Mouse (Mus musculus) ES-Bruce4 (cell line): ENCODE data around the gene Abl2.

Source experiments
- CTCF ChIP-seq: IDR thresholded peaks from one replicate; pipeline ENCODE4 v1.8.1; 2011; ENCODE audit warnings: low read depth, low read length
- POLR2A ChIP-seq: IDR thresholded peaks from one replicate; pipeline ENCODE4 v1.8.1; 2011; ENCODE audit warnings: low read length; ENCODE audit not compliant: insufficient read depth

DNA sequence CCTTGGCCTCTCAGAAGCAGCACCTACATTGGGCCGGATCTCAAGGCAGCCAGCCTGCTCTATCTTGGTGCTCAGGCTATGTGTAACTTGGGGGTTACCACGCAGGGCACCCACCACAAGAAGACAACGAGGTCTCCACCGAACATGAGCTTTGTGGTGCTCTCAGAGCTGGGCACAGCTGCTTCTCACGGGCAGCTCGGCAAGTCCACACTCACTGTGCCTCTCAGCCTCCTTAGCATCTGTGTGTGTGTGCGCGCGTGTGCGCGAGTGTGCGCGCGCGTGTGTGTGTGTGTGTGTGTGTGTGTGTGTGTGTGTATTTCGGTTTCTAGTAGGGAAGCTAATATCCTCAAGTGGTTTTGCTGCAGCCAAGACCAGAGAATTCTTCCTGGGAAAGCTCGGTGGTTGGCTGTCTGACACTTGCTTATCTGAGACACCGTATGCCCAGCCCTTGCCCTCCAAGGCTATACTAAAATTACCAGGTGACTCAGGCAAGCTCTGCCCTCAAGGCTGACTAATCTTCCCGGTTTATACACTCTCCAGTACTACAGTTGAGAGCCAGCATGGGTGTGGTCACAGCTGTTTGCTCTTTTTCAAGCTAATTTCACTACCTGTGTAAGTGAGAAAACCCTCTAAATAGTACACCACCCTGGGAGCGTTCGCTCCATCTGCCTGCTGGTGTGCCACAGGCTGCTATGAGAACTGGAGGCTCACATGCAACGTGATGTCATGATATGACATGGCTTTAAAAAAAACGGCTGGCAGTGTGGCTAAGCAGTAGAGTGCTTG is 108.7 kb downstream of the Abl2 start:
- TF ChIP-seq CTCF (no peak), POLR2A (no peak)
